Mouse (Mus musculus) heart, postnatal 36 days (tissue): ENCODE results near the gene Cox4i2. TPM values are rescaled to one million over a fixed set of nuclear protein-coding genes. Genes with fewer than 3 reads are reported as not detected.

ENCODE experiments used
- DNase-seq, 2 experiments: peaks; one replicate each; pipeline ENCODE4 v3.0.0; 2021 to 2022
- intact Hi-C: fragments of 180-260 bp; cut with DNase I; formaldehyde crosslinking; loops from one replicate; pipeline ENCODE4 v1.15.1; 2025
- total RNA-seq, 2 experiments: library from RNA; stranded (reverse); gene quantifications; 2 replicates each; pipeline ENCODE4 v1.2.3; 2021

The Cox4i2 gene
- total RNA-seq = 10 to 100 TPM; 13.1 to 16.0 TPM

GRCm38 (mm10) chr2:152753944-152754711 lies at the start of gene Cox4i2:
TSS of gene Cox4i2 (plus strand) at chr2:152754173.
- DNase-seq = peak in 1 of 2 experiments; percentile 32
- intact Hi-C loops = no loop called here

- DNase-seq = no peak
- intact Hi-C loops = no loop called here
Measured at GRCm38 (mm10) chr2:152704256-152704605, 49.7 kb upstream of the Cox4i2 start.

- DNase-seq = no peak
- intact Hi-C loops = no loop called here
Measured at GRCm38 (mm10) chr2:152704811-152705370, 49.1 kb upstream of the Cox4i2 start.

DNA sequence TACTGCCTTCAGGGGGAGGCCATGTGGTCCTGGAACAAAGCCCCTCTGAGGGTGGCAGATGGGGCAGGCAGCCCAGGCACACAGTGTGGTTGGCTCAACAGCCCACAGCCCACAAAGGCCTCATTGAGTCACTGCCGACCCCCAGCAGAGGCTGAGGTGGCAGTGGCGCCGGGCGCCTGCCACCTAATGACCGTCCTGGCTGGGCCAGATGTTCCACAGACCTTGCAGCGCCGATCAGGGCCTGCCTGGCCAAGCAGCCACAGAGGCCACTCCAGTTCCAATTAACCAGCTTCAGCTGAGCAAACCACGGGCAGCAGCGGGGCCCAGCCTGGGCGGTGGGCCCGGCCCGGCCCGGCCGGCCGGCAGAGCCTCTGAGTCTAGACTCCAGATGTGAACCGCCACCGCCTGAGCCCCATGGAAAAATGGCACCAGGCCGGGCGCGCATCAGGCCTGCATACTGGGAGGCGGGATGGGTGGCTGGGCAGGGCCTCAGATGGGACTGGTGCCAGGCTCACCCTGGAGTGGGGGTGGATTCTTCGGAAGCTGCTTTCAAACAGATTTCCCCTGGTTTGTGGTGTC lies 47.9 kb upstream of the Cox4i2 start:
- intact Hi-C loops = loop anchor here (2.0 kb wide), 1 partner anchor 79 kb away; no protein-coding TSS in a partner anchor
- peak; percentile 63 to 74 for DNase-seq

DNA sequence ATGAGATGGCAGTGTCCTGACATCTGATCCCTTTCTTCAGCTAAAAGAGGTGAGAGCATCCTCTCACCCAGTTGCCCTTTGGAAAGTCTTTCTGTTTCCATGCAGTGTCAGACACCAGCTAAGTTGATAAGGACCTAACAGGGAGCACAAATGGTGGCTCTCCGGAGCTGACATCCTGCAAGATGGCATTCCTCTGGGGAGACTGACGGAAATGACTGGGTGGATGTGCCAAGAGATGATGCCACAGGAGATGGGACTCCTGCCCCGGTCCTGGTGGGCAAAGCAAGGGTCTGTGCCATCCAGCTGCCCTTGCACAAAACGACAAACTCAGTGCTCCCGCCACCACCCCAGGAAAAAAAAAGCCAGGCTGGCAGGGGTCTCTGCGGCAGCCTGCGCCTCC lies 46.8 kb upstream of the Cox4i2 start:
- intact Hi-C loops = loop anchor here (1.0 to 2.0 kb wide), 2 partner anchors 29 to 78 kb away; partner anchors contain the start of gene Id1
- peak in 1 of 2 experiments; percentile 48 for DNase-seq

- intact Hi-C loops = loop anchor here (1.0 to 2.0 kb wide), 2 partner anchors 29 to 77 kb away; partner anchors contain the start of gene Id1
- peak; percentile 92 to 93 for DNase-seq
Measured at GRCm38 (mm10) chr2:152707627-152708026, 46.3 kb upstream of the Cox4i2 start.

- intact Hi-C loops = loop anchor here (1.0 kb wide), 1 partner anchor 15 kb away; no protein-coding TSS in a partner anchor
- no peak for DNase-seq
Measured at GRCm38 (mm10) chr2:152709066-152709465, 44.9 kb upstream of the Cox4i2 start.

GRCm38 (mm10) chr2:152716241-152716772 lies 37.7 kb upstream of the Cox4i2 start:
- intact Hi-C loops = no loop called here

GRCm38 (mm10) chr2:152717652-152718051 lies 36.3 kb upstream of the Cox4i2 start:
- intact Hi-C loops = no loop called here
- no peak for DNase-seq

More at GRCm38 (mm10) chr2:152716241-152716772, 37.7 kb upstream of the Cox4i2 start:
- no peak for DNase-seq

GRCm38 (mm10) chr2:152718076-152718475 lies 35.9 kb upstream of the Cox4i2 start:
- no peak for DNase-seq
- intact Hi-C loops = no loop called here

GRCm38 (mm10) chr2:152723651-152724331 lies 30.2 kb upstream of the Cox4i2 start:
- DNase-seq = peak; percentile 69 to 78
- intact Hi-C loops = loop anchor here (1.0 to 2.0 kb wide), 2 partner anchors 14 to 17 kb away; no protein-coding TSS in a partner anchor

DNA sequence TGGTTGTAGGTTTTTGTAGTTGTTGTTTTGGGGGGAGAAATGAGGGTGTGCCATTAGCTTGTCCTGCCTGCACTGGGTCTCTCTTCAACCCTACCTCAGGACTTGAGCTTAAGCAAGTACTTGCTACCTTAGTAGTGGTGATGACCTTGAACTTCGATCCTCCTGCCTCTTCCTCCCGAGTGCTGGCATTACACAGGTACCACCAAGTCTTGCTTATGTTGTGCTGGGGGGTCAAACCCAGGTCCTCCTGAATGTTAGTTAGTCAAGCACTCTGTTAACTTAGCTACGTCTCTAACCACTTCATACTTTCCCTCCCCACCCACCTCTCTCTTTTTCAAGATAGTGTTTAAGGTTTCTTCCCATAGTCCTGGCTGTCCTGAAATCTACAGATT lies 29.6 kb upstream of the Cox4i2 start:
- DNase-seq = peak in 1 of 2 experiments; percentile 42
- intact Hi-C loops = loop anchor here (1.0 to 2.0 kb wide), 2 partner anchors 15 to 16 kb away; no protein-coding TSS in a partner anchor

DNA sequence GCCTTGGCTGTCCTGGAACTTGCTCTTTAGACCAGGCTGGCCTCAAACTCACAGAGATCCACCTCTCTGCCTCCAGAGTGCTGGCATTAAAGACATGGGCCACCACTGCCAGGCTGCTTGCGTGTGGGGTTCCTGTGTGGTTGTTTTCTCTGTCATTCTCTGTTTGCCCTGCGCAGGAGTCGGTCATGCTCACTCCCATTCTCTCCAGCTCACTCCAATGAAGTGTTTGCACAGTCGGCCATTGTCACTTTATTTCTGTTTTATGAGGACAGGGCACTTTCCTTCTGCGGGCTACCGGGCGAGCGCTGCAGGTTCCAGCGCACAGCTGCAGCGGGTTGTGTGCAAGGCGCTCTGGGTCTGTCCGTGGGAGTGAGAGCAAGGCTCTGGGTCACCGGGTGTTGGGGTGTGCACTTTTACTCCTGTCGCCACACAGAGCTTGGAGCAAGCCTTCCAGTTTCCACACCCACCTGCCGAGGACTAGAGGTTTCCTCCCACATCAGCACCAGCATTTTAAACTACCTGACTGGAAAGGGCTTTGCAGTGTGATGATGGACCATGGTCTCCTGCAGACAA lies 28.7 kb upstream of the Cox4i2 start:
- intact Hi-C loops = loop anchor here (2.0 kb wide), 1 partner anchor 16 kb away; no protein-coding TSS in a partner anchor
- no peak for DNase-seq

DNA sequence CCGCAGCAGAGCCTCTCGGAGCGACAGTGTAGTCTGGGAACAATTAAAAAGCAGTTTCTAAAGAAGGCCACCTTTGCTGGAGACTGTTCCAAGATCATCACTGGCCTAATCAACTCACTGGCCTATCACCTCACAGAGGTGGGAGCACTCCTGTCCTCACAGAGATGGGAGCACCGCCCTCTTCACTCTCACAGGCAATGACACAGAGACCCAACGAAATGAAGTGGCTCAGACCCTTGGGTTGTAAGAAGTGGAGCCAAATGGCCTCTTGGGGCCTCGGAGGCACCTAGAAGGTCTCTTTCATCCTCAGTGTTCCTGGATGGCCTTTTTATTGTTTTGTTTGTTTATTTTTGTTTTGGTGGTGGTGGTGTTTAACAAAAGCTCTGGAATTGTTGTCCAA lies 27.8 kb upstream of the Cox4i2 start:
- intact Hi-C loops = no loop called here
- DNase-seq = no peak

GRCm38 (mm10) chr2:152726751-152727335 lies 27.1 kb upstream of the Cox4i2 start:
- peak; percentile 49 to 55 for DNase-seq

DNA sequence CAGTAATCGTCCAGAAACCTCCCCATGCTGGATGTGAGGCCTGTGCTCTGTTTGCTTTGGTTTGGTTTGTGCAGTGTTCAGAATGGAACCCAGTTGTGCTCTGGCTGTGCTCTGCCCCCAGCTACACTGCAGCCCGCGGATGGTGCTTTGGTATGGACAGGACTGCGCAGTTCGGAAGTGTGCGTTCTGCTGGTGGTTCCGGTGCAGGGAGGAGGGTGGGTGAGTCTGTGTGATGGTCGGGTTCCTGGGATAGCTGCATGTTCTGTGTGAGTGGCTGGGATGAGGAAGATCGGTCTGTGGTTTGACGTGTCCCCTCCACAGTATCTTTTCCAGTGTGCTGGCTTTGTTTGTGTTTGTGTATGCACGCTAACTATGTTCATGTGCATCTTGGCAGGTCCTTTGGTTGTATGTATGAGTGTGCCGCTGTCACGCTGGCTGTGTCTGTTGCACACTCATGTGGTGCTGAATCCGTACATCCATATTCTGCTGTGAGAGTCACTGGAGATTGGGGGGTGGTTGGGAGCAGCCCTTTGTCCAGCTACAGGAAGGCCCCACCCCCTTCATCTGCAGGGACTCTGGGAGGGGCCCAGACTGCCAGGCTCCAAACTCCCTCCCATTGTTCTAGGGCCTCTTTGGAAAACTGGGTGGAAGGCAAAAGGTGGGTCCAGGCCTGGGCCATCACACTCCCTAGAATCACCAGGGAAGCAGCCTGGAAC lies 26.0 kb upstream of the Cox4i2 start:
- intact Hi-C loops = no loop called here
- DNase-seq = peak; percentile 45 to 56

More at GRCm38 (mm10) chr2:152726751-152727335, 27.1 kb upstream of the Cox4i2 start:
- intact Hi-C loops = no loop called here

GRCm38 (mm10) chr2:152728594-152728993 lies 25.4 kb upstream of the Cox4i2 start:
- intact Hi-C loops = no loop called here

GRCm38 (mm10) chr2:152729013-152729635 lies 24.8 kb upstream of the Cox4i2 start:
- intact Hi-C loops = no loop called here
- no peak for DNase-seq

More at GRCm38 (mm10) chr2:152728594-152728993, 25.4 kb upstream of the Cox4i2 start:
- no peak for DNase-seq
